Mouse (Mus musculus) stomach, embryonic 15.5 days (tissue): Measurements from ENCODE around the gene Siva1. TPM values are rescaled to one million over a fixed set of nuclear protein-coding genes. Genes with fewer than 3 reads are reported as not detected.
A peak's percentile ranks its signal among the peaks of the same experiment; 100 is the strongest.

Experiments
- ATAC-seq: fragments of 200-750 bp; cut with Nextera tagmentation; 2 replicates; pipeline ENCODE4 v1.8.0; 2017; ENCODE audit warnings: low read depth, moderate number of reproducible peaks, moderate TSS enrichment; ENCODE audit not compliant: insufficient read depth, low FRiP score
- H3K27ac ChIP-seq: fragments of 300-500 bp; sonication (generic); 2 replicates; pipeline ENCODE4 v1.5.1; 2015; ENCODE audit warnings: mild to moderate bottlenecking, inconsistent platforms
- H3K27me3 ChIP-seq: fragments of 300-500 bp; sonication (generic); replicated peaks from 2 replicates; pipeline ENCODE4 v1.6.1; 2015; ENCODE audit warnings: inconsistent platforms
- H3K36me3 ChIP-seq: fragments of 300-500 bp; sonication (generic); 2 replicates; pipeline ENCODE4 v1.6.1; 2015; ENCODE audit warnings: inconsistent platforms
- H3K4me1 ChIP-seq: fragments of 300-500 bp; sonication (generic); 2 replicates; pipeline ENCODE4 v1.6.1; 2015; ENCODE audit warnings: inconsistent platforms
- H3K4me2 ChIP-seq: fragments of 300-500 bp; sonication (generic); 2 replicates; pipeline ENCODE4 v1.6.1; 2015; ENCODE audit warnings: mild to moderate bottlenecking, inconsistent platforms
- H3K4me3 ChIP-seq: fragments of 300-500 bp; sonication (generic); replicated peaks from 2 replicates; pipeline ENCODE4 v1.5.1; 2015; ENCODE audit warnings: inconsistent platforms
- H3K9ac ChIP-seq: fragments of 300-500 bp; sonication (generic); 2 replicates; pipeline ENCODE4 v1.6.1; 2015; ENCODE audit warnings: inconsistent platforms
- H3K9me3 ChIP-seq: fragments of 300-500 bp; sonication (generic); 2 replicates; pipeline ENCODE4 v1.6.1; 2016; ENCODE audit warnings: inconsistent platforms
- WGBS: fragments of 180-500 bp; shearing (Covaris S2); methylation state at CpG from one replicate; pipeline ENCODE4 v1.1.7; 2015; 5-methylcytosine and 5-hydroxymethylcytosine counted together
- polyA plus RNA-seq: library from polyadenylated mRNA; unstranded; fragments of >200 nt; fragmentation: Nextera tagmentation; extraction: Ambion mirVana; gene quantifications from 2 replicates; pipeline ENCODE4 v1.2.1, GENCODE M21; 2015

The Siva1 gene
- polyA plus RNA-seq, result 198 and 214 TPM in 2 replicates

DNA sequence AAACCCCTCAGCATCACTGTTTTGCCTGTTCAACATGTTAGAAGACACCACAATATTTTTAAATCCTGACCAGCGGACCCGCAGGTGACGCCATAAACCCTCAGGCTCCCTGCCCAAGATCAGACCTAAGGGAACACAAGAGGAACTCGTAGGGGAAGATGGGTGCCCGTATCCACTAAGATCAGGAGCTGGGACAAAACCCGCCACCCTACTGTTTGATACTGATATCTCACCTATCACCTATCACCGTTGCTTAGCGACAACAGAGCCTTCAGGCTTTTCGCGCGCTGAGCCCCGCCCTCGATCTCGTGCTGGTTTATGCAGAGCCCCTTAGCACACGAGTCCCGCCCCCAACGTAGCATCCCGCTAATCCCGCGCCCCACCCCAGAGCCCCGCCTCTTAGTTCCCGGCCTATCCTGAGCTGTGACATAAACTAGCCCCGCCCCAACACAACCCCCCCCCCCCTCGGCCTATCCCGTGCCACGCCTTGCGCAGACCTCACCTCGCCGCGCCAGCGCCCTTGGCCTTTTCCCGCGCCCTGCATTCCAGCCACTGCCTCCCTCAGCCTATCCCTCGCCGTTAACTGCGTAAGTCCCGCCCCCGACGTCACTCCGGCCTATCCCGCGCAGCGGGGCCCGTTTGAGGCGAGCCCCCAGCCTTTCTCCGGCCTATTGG lies at the start of gene Siva1:
Gene Siva1, plus strand, starts transcription at position 500 of the 675 bp plus-strand sequence.
- H3K27me3 ChIP-seq, result no peaks in the 10 kb centered on the region
- 2% methylated on average over 46 of the region's 46 CpGs for WGBS
- peaks cover 18% of the 10 kb centered on the region for H3K4me1 ChIP-seq
- H3K9me3 ChIP-seq, result no peaks in the 10 kb centered on the region
- H3K27ac ChIP-seq, result peak within 1 kb of the TSS; percentile 91
- H3K9ac ChIP-seq, result peak within 1 kb of the TSS; percentile 82
- ATAC-seq, result peak; percentile 97
- H3K4me2 ChIP-seq, result peak within 1 kb of the TSS; percentile 87
- peaks cover 11% of the 10 kb centered on the region for H3K36me3 ChIP-seq
- H3K4me3 ChIP-seq, result peak within 1 kb of the TSS; percentile 83

- ATAC-seq, result no peak
- H3K27ac ChIP-seq, result peak overlapping the region; percentile 54
- H3K36me3 ChIP-seq, result no peaks in the 10 kb centered on the region
- no peaks in the 10 kb centered on the region for H3K27me3 ChIP-seq
- H3K4me3 ChIP-seq, result no peak overlapping the region
- H3K4me1 ChIP-seq, result peaks cover 46% of the 10 kb centered on the region
- H3K9ac ChIP-seq, result no peak overlapping the region
- no peaks in the 10 kb centered on the region for H3K9me3 ChIP-seq
- no peak overlapping the region for H3K4me2 ChIP-seq
- 52% methylated on average over 4 of the region's 4 CpGs for WGBS
Observed at GRCm38 (mm10) chr12:112594989-112595388, 49.5 kb upstream of the Siva1 start.

GRCm38 (mm10) chr12:112595626-112596025 lies 48.9 kb upstream of the Siva1 start:
- no peaks in the 10 kb centered on the region for H3K36me3 ChIP-seq
- no peak for ATAC-seq
- peak overlapping the region; percentile 2; the same call in 1 of the 2 replicates for H3K27ac ChIP-seq
- H3K4me1 ChIP-seq, result peaks cover 42% of the 10 kb centered on the region
- H3K4me2 ChIP-seq, result no peak overlapping the region
- no peak overlapping the region for H3K9ac ChIP-seq
- H3K9me3 ChIP-seq, result no peaks in the 10 kb centered on the region
- WGBS, result 78% methylated on average over 4 of the region's 4 CpGs
- H3K4me3 ChIP-seq, result no peak overlapping the region
- H3K27me3 ChIP-seq, result no peaks in the 10 kb centered on the region

- 66% methylated on average over 9 of the region's 9 CpGs for WGBS
Observed at GRCm38 (mm10) chr12:112596454-112596853, 48.0 kb upstream of the Siva1 start.

DNA sequence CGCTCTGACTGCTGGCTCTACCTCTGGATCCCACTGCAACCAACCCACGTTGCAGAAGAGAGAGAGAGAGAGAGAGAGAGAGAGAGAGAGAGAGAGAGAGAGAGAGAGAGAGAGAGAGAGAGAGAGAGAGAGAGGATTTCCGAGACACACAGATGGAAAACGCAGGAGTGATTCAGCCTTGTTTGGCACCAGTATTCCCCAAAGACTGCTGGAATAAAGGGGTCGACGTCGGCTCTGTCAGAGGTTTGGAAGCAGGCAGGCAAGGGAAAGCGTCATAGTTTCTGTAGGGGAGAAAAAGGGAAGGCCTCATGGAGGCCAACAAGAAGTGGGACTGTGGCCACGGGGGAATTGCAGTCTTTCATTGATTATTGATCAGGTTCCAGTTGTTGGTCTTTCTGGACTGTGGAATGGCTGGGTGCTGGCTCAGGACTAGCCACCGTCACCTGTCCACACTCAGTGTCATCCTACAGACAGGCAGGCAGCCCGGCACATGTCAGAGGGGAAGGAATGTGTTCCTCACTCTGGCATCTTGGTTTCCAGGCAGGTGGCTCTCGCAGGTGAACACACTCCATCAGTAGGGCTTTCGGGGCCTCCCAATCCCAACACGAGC lies 47.5 kb upstream of the Siva1 start:
- 67% methylated on average over 14 of the region's 14 CpGs for WGBS
- H3K4me2 ChIP-seq, result no peak overlapping the region
- no peak overlapping the region for H3K9ac ChIP-seq
- H3K9me3 ChIP-seq, result no peaks in the 10 kb centered on the region
- no peaks in the 10 kb centered on the region for H3K36me3 ChIP-seq
- peaks cover 42% of the 10 kb centered on the region for H3K4me1 ChIP-seq
- ATAC-seq, result no peak
- H3K27ac ChIP-seq, result no peak overlapping the region
- H3K4me3 ChIP-seq, result no peak overlapping the region
- H3K27me3 ChIP-seq, result no peaks in the 10 kb centered on the region

More at GRCm38 (mm10) chr12:112596454-112596853, 48.0 kb upstream of the Siva1 start:
- no peak for ATAC-seq
- Histone ChIP-seq H3K4me3 (no peak overlapping the region), H3K4me1 (peaks cover 42% of the 10 kb centered on the region), H3K27ac (no peak overlapping the region), H3K27me3 (no peaks in the 10 kb centered on the region), H3K9me3 (no peaks in the 10 kb centered on the region), H3K36me3 (no peaks in the 10 kb centered on the region), H3K4me2 (no peak overlapping the region), H3K9ac (no peak overlapping the region)

DNA sequence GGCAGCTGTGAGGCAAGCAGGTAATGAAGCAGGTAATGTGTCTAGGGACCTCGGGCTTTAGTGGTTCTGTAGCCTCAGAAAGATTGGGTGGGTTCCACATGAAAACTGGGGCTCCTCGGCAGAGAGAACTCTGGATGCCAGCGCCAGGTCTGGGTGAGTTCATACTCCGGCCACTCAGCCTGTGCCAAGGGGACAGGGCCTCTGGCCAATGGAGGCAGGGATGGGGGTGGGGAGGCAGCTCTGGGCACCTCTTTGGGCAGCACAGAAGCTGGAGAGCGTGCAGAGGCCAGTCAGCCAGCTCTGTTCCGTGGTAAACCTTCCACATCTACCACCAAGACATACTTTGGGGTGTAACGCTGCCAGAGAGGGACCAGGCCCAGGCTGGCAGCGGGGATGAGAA lies 46.9 kb upstream of the Siva1 start:
- Histone ChIP-seq H3K27ac (no peak overlapping the region), H3K4me2 (no peak overlapping the region), H3K36me3 (no peaks in the 10 kb centered on the region), H3K9me3 (no peaks in the 10 kb centered on the region), H3K4me3 (no peak overlapping the region), H3K4me1 (peaks cover 35% of the 10 kb centered on the region), H3K9ac (no peak overlapping the region), H3K27me3 (no peaks in the 10 kb centered on the region)
- WGBS, result 91% methylated on average over 8 of the region's 8 CpGs
- ATAC-seq, result no peak

DNA sequence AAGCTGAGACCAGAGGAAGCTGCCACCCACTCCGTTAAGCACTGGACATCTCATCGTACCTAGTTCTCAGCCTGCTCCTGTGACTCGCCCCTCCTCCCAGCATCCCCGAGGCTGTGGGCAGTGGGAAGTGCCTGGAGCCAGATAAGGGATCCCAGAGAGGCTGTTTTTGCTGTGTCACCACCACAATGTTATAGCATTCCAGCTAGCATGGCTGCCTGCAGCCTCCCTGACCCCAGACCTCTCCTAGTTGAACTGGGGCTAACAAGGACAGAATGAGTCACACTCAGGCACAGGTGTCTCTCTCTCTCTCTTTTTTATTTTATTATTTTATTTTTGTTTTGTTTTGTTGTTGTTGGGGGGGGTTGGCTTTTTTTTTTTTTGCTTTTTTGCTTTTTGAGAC lies 45.3 kb upstream of the Siva1 start:
- Histone ChIP-seq H3K27ac (no peak overlapping the region), H3K9me3 (no peaks in the 10 kb centered on the region), H3K4me3 (no peak overlapping the region), H3K27me3 (no peaks in the 10 kb centered on the region), H3K4me1 (peaks cover 20% of the 10 kb centered on the region), H3K4me2 (no peak overlapping the region), H3K9ac (no peak overlapping the region), H3K36me3 (no peaks in the 10 kb centered on the region)
- no peak for ATAC-seq
- 37% methylated on average over 4 of the region's 4 CpGs for WGBS

DNA sequence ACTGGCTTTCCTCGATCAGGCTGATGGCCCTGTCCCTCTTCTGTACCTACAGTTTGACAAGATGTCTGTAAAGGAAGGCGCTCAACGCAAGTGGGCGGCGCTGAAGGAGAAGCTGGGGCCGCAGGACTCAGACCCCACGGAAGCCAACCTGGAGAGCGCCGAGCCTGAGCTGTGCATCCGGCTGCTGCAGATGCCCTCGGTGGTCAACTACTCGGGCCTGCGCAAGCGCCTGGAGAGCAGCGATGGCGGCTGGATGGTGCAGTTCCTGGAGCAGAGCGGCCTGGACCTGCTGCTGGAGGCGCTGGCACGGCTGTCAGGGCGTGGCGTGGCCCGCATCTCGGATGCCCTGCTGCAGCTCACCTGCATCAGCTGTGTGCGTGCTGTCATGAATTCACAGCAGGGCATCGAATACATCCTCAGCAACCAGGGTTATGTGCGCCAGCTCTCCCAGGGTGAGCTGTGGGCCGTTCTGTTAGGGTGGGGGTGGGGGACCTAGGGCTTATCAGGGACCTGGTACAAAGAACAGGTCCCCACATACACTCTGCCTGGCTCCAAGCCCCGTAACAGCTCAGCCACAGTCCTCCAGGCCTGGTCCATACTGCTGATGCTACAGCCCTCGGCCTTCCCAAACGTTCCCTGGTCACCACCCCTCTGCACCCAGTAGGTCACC lies 44.4 kb upstream of the Siva1 start:
- Histone ChIP-seq H3K9ac (no peak overlapping the region), H3K27me3 (no peaks in the 10 kb centered on the region), H3K27ac (no peak overlapping the region), H3K4me2 (no peak overlapping the region), H3K4me3 (no peak overlapping the region), H3K4me1 (peaks cover 12% of the 10 kb centered on the region), H3K9me3 (no peaks in the 10 kb centered on the region), H3K36me3 (no peaks in the 10 kb centered on the region)
- 83% methylated on average over 30 of the region's 30 CpGs for WGBS
- no peak for ATAC-seq

GRCm38 (mm10) chr12:112604022-112604421 lies 40.5 kb upstream of the Siva1 start:
- H3K4me1 ChIP-seq, result 0 out of 2 replicates have a peak, but pooled peaks cover 3% of the 10 kb centered on the region
- H3K9ac ChIP-seq, result no peak overlapping the region
- no peak for ATAC-seq
- H3K4me3 ChIP-seq, result no peak overlapping the region
- WGBS, result 77% methylated on average over 5 of the region's 5 CpGs
- H3K9me3 ChIP-seq, result no peaks in the 10 kb centered on the region
- H3K4me2 ChIP-seq, result no peak overlapping the region
- no peak overlapping the region for H3K27ac ChIP-seq
- H3K27me3 ChIP-seq, result no peaks in the 10 kb centered on the region
- 0 out of 2 replicates have a peak, but pooled peaks cover 4% of the 10 kb centered on the region for H3K36me3 ChIP-seq

DNA sequence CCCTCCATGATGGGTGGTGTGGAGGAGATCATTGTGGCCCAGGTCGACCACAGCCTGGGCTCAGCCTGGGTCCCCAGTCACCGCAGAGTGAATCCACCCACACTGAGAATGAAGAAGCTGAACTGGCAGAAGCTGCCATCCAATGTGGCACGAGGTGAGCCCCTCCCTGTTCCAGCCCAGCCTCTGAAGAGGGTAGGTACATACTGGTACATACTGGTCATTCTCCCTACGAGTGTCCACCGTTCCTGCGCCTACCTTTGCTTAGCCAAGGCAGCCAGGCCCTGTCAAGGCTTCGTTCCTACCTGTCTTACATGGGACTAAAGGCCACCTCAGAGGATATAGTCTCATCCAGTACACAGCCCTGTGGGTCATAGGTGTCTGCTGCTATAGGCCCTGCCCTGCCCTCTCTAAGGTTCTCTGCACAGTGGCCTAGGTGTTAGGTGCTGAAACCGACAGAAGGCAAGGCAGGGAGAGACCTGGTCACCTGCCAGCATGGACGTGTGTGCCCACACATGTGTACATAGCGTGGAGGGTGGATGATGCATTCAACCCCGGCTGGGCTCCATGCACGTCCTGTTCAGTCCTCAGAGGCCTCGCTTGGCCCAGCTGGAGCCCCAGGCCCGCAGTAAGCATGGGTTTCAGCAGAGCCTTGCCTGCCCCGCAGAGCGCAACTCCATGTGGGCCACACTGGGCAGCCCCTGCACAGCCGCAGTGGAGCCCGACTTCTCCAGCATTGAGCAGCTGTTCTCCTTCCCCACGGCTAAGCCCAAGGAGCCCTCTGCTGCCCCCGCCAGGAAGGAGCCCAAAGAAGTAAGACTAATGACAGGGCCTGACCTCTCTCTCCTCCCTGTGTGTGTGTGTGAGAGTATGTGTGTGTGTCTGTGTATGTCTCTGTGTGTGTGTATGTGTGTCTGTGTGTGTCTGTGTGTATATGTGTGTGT lies 39.5 kb upstream of the Siva1 start:
- ATAC-seq, result peak; percentile 36; the same call in 1 of the 2 replicates
- H3K4me3 ChIP-seq, result no peak overlapping the region
- H3K9ac ChIP-seq, result no peak overlapping the region
- no peaks in the 10 kb centered on the region for H3K9me3 ChIP-seq
- 0 out of 2 replicates have a peak, but pooled peaks cover 8% of the 10 kb centered on the region for H3K36me3 ChIP-seq
- H3K27me3 ChIP-seq, result no peaks in the 10 kb centered on the region
- H3K4me1 ChIP-seq, result 0 out of 2 replicates have a peak, but pooled peaks cover 3% of the 10 kb centered on the region
- WGBS, result 60% methylated on average over 20 of the region's 20 CpGs
- H3K27ac ChIP-seq, result no peak overlapping the region
- no peak overlapping the region for H3K4me2 ChIP-seq

GRCm38 (mm10) chr12:112605766-112606165 lies 38.7 kb upstream of the Siva1 start:
- ATAC-seq, result peak; percentile 45; the same call in 1 of the 2 replicates
- no peak overlapping the region for H3K4me2 ChIP-seq

More at GRCm38 (mm10) chr12:112605766-112606165, 38.7 kb upstream of the Siva1 start:
- H3K4me3 ChIP-seq, result no peak overlapping the region
- H3K9me3 ChIP-seq, result no peaks in the 10 kb centered on the region
- 41% methylated on average over 6 of the region's 6 CpGs for WGBS
- H3K36me3 ChIP-seq, result 0 out of 2 replicates have a peak, but pooled peaks cover 8% of the 10 kb centered on the region
- no peaks in the 10 kb centered on the region for H3K27me3 ChIP-seq
- no peak overlapping the region for H3K27ac ChIP-seq
- H3K9ac ChIP-seq, result no peak overlapping the region
- 0 out of 2 replicates have a peak, but pooled peaks cover 3% of the 10 kb centered on the region for H3K4me1 ChIP-seq
